Mouse (Mus musculus): ENCODE measurements at regions not wholly inside any gene's neighbourhood (a gene's known extent, or its start where the extent isn't known, plus 50 kb on each side); places are given as distances from the start of the nearest gene placed in this dataset.

- no peaks in the 10 kb centered on the region for H3K9me3 ChIP-seq (ENCODE audit: low read length)
- H3K4me3 ChIP-seq (ENCODE audit: low read length) = no peak overlapping the region
- H3K4me2 ChIP-seq (replicated peaks; ENCODE audit: low read depth, low read length) = no peak overlapping the region; the same call in 1 of the 2 replicates
- no peaks in the 10 kb centered on the region for H3K27me3 ChIP-seq (ENCODE audit: insufficient read depth, low read length)
- peaks cover 11% of the 10 kb centered on the region for H3K4me1 ChIP-seq (ENCODE audit: insufficient read depth, low read length)
- H3K36me3 ChIP-seq (ENCODE audit: insufficient read depth, low read length) = no peaks in the 10 kb centered on the region
- 22% methylated on average over 8 of the region's 8 CpGs for WGBS
- H3K27ac ChIP-seq (ENCODE audit: low read length) = peak overlapping the region; percentile 14
- ATAC-seq (ENCODE audit: low FRiP score, low TSS enrichment) = peak; percentile 83
- peak overlapping the region; percentile 32; the same call in 1 of the 2 replicates for H3K9ac ChIP-seq (replicated peaks; ENCODE audit: low read length)
Observed at GRCm38 (mm10) chr13:110967109-110967508, 287.7 kb upstream of the Actbl2 start.

GRCm38 (mm10) chr13:110967626-110968506, 286.9 kb upstream of the Actbl2 start:
- ATAC-seq (ENCODE audit: low FRiP score, low TSS enrichment) = peak; percentile 96
- no peaks in the 10 kb centered on the region for H3K36me3 ChIP-seq (ENCODE audit: insufficient read depth, low read length)
- no peaks in the 10 kb centered on the region for H3K9me3 ChIP-seq (ENCODE audit: low read length)
- peak overlapping the region; percentile 14 for H3K27ac ChIP-seq (ENCODE audit: low read length)
- H3K4me3 ChIP-seq (ENCODE audit: low read length) = no peak overlapping the region
- WGBS = 38% methylated on average over 5 of the region's 5 CpGs
- peak overlapping the region; percentile 32; the same call in 1 of the 2 replicates for H3K9ac ChIP-seq (replicated peaks; ENCODE audit: low read length)
- no peaks in the 10 kb centered on the region for H3K27me3 ChIP-seq (ENCODE audit: insufficient read depth, low read length)
- H3K4me2 ChIP-seq (replicated peaks; ENCODE audit: low read depth, low read length) = no peak overlapping the region; the same call in 1 of the 2 replicates
- peaks cover 11% of the 10 kb centered on the region for H3K4me1 ChIP-seq (ENCODE audit: insufficient read depth, low read length)

DNA sequence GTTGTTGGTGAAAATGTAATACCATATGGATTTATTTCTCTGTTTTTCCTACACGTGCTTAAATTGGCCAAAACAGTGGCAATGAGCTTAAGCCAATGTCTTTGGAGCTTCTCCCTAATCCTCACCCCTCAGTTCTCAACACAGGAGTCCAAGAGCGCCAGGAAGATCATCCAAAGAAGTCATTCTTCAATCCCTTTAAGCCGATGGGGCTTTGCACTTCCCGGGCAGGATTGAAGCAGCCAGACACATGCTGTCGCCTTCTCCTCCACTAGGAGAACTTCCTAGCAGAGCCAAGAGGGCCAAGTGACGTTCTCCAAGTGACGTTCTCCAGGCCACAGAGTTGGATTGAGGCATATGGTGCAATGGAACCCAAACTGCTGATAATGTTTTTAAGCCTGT, 286.3 kb upstream of the Actbl2 start:
- peak; percentile 33; the same call in 1 of the 2 replicates for ATAC-seq (ENCODE audit: low FRiP score, low TSS enrichment)
- WGBS = 52% methylated on average over 7 of the region's 7 CpGs
- H3K9me3 ChIP-seq (ENCODE audit: low read length) = no peaks in the 10 kb centered on the region

GRCm38 (mm10) chr13:110977379-110977778, 277.4 kb upstream of the Actbl2 start:
- Histone ChIP-seq H3K4me1 (ENCODE audit: insufficient read depth, low read length) (no peaks in the 10 kb centered on the region), H3K4me2 (replicated peaks; ENCODE audit: low read depth, low read length) (no peak overlapping the region), H3K27me3 (ENCODE audit: insufficient read depth, low read length) (no peaks in the 10 kb centered on the region), H3K4me3 (ENCODE audit: low read length) (no peak overlapping the region), H3K9ac (replicated peaks; ENCODE audit: low read length) (no peak overlapping the region), H3K9me3 (ENCODE audit: low read length) (no peaks in the 10 kb centered on the region), H3K36me3 (ENCODE audit: insufficient read depth, low read length) (no peaks in the 10 kb centered on the region), H3K27ac (ENCODE audit: low read length) (no peak overlapping the region)
- ATAC-seq (ENCODE audit: low FRiP score, low TSS enrichment) = no peak
- 74% methylated on average over 5 of the region's 5 CpGs for WGBS

More for the DNA sequence above, 286.3 kb upstream of the Actbl2 start:
- Histone ChIP-seq H3K9ac (replicated peaks; ENCODE audit: low read length) (no peak overlapping the region), H3K4me1 (ENCODE audit: insufficient read depth, low read length) (peaks cover 11% of the 10 kb centered on the region), H3K4me3 (ENCODE audit: low read length) (no peak overlapping the region), H3K27me3 (ENCODE audit: insufficient read depth, low read length) (no peaks in the 10 kb centered on the region), H3K4me2 (replicated peaks; ENCODE audit: low read depth, low read length) (no peak overlapping the region), H3K36me3 (ENCODE audit: insufficient read depth, low read length) (no peaks in the 10 kb centered on the region), H3K27ac (ENCODE audit: low read length) (no peak overlapping the region)

DNA sequence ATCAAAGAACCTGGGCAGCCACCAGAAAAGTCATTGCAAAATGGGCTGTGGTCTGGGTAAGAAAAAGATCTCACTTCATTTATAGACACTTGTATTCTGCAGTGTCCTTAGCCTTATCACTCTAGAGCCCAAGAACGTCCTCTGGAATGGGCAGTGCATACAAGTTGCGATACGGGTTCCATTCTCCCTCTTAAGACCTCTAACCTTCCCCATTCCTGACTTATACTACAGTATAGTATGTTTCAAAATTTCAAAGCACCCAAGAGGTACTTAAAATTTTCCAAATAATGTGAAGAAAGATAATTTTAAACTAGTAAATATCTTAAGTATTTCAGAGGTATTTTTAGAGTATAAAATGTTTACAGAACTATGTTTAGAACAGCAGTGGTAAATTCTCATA, 276.8 kb upstream of the Actbl2 start:
- Histone ChIP-seq H3K4me2 (replicated peaks; ENCODE audit: low read depth, low read length) (no peak overlapping the region), H3K9ac (replicated peaks; ENCODE audit: low read length) (no peak overlapping the region), H3K27me3 (ENCODE audit: insufficient read depth, low read length) (no peaks in the 10 kb centered on the region), H3K4me3 (ENCODE audit: low read length) (no peak overlapping the region), H3K36me3 (ENCODE audit: insufficient read depth, low read length) (no peaks in the 10 kb centered on the region), H3K27ac (ENCODE audit: low read length) (no peak overlapping the region), H3K9me3 (ENCODE audit: low read length) (no peaks in the 10 kb centered on the region), H3K4me1 (ENCODE audit: insufficient read depth, low read length) (no peaks in the 10 kb centered on the region)
- 83% methylated on average over 3 of the region's 3 CpGs for WGBS
- ATAC-seq (ENCODE audit: low FRiP score, low TSS enrichment) = no peak

DNA sequence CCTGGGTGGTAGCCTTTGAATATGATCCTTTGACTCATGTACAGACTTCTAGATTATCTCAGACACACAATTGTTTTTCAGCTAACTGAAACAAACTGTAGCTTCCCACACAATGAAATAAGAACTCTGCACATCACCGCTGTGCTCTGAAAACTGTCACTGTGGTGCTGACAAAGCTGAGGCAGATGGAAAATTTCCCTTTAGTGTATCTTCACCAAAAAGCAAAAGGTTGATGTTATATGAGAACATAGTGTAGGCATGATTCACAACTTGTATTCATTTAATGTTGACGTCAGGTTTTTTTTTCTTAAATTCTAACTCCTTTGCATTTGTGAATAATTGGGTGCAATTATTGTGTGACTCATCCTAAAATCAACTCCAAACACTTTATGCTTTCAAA, 264.1 kb upstream of the Actbl2 start:
- ATAC-seq (ENCODE audit: low FRiP score, low TSS enrichment) = no peak
- 92% methylated on average over 2 of the region's 2 CpGs for WGBS
- no peaks in the 10 kb centered on the region for H3K4me1 ChIP-seq (ENCODE audit: insufficient read depth, low read length)
- H3K4me2 ChIP-seq (replicated peaks; ENCODE audit: low read depth, low read length) = no peak overlapping the region
- H3K9ac ChIP-seq (replicated peaks; ENCODE audit: low read length) = no peak overlapping the region
- no peak overlapping the region for H3K4me3 ChIP-seq (ENCODE audit: low read length)
- H3K9me3 ChIP-seq (ENCODE audit: low read length) = no peaks in the 10 kb centered on the region
- H3K27ac ChIP-seq (ENCODE audit: low read length) = no peak overlapping the region
- H3K36me3 ChIP-seq (ENCODE audit: insufficient read depth, low read length) = no peaks in the 10 kb centered on the region
- H3K27me3 ChIP-seq (ENCODE audit: insufficient read depth, low read length) = no peaks in the 10 kb centered on the region

- no peaks in the 10 kb centered on the region for H3K36me3 ChIP-seq (ENCODE audit: insufficient read depth, low read length)
- H3K27ac ChIP-seq (ENCODE audit: low read length) = no peak overlapping the region
- ATAC-seq (ENCODE audit: low FRiP score, low TSS enrichment) = no peak
- no peaks in the 10 kb centered on the region for H3K9me3 ChIP-seq (ENCODE audit: low read length)
- H3K27me3 ChIP-seq (ENCODE audit: insufficient read depth, low read length) = no peaks in the 10 kb centered on the region
- no peak overlapping the region for H3K4me3 ChIP-seq (ENCODE audit: low read length)
- 94% methylated on average over 2 of the region's 2 CpGs for WGBS
- H3K4me2 ChIP-seq (replicated peaks; ENCODE audit: low read depth, low read length) = no peak overlapping the region
- no peaks in the 10 kb centered on the region for H3K4me1 ChIP-seq (ENCODE audit: insufficient read depth, low read length)
- H3K9ac ChIP-seq (replicated peaks; ENCODE audit: low read length) = no peak overlapping the region
Observed at GRCm38 (mm10) chr13:110991121-110991520, 263.7 kb upstream of the Actbl2 start.

- no peak overlapping the region for H3K27ac ChIP-seq (ENCODE audit: low read length)
Observed at GRCm38 (mm10) chr13:110994596-110994995, 260.2 kb upstream of the Actbl2 start.

GRCm38 (mm10) chr13:111002670-111003069, 252.1 kb upstream of the Actbl2 start:
- H3K9ac ChIP-seq (replicated peaks; ENCODE audit: low read length) = no peak overlapping the region
- H3K4me1 ChIP-seq (ENCODE audit: insufficient read depth, low read length) = no peaks in the 10 kb centered on the region
- no peak for ATAC-seq (ENCODE audit: low FRiP score, low TSS enrichment)
- H3K4me3 ChIP-seq (ENCODE audit: low read length) = no peak overlapping the region
- H3K27ac ChIP-seq (ENCODE audit: low read length) = no peak overlapping the region
- no peaks in the 10 kb centered on the region for H3K9me3 ChIP-seq (ENCODE audit: low read length)
- no peaks in the 10 kb centered on the region for H3K36me3 ChIP-seq (ENCODE audit: insufficient read depth, low read length)
- H3K27me3 ChIP-seq (ENCODE audit: insufficient read depth, low read length) = no peaks in the 10 kb centered on the region
- 62% methylated on average over 4 of the region's 4 CpGs for WGBS
- H3K4me2 ChIP-seq (replicated peaks; ENCODE audit: low read depth, low read length) = no peak overlapping the region

More at GRCm38 (mm10) chr13:110994596-110994995, 260.2 kb upstream of the Actbl2 start:
- no peak overlapping the region for H3K9ac ChIP-seq (replicated peaks; ENCODE audit: low read length)
- ATAC-seq (ENCODE audit: low FRiP score, low TSS enrichment) = no peak
- H3K4me3 ChIP-seq (ENCODE audit: low read length) = no peak overlapping the region
- H3K4me2 ChIP-seq (replicated peaks; ENCODE audit: low read depth, low read length) = no peak overlapping the region
- no peaks in the 10 kb centered on the region for H3K4me1 ChIP-seq (ENCODE audit: insufficient read depth, low read length)
- H3K9me3 ChIP-seq (ENCODE audit: low read length) = no peaks in the 10 kb centered on the region
- H3K36me3 ChIP-seq (ENCODE audit: insufficient read depth, low read length) = no peaks in the 10 kb centered on the region
- no peaks in the 10 kb centered on the region for H3K27me3 ChIP-seq (ENCODE audit: insufficient read depth, low read length)
- 74% methylated on average over 3 of the region's 3 CpGs for WGBS

DNA sequence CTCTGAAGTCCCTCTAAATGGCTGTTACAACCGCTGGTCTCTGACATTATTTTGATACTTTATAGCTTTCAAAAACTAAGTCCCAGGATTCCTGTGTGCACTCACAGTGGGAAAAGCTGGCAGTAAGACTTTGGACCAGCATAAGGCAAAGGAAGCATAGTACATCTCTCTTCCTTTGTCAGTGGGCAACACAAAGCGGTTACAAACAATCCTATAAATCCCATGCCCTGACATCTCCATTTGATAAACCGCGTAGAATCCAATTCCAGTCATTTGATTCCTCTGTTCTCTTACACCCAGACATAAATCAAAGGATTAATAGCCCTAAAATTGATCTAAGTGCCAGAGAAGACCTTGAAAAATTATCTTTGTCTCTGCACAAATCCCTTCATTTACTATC, 240.7 kb upstream of the Actbl2 start:
- Histone ChIP-seq H3K27me3 (ENCODE audit: insufficient read depth, low read length) (no peaks in the 10 kb centered on the region), H3K4me1 (ENCODE audit: insufficient read depth, low read length) (no peaks in the 10 kb centered on the region), H3K27ac (ENCODE audit: low read length) (no peak overlapping the region), H3K36me3 (ENCODE audit: insufficient read depth, low read length) (no peaks in the 10 kb centered on the region), H3K4me3 (ENCODE audit: low read length) (no peak overlapping the region), H3K9me3 (ENCODE audit: low read length) (no peaks in the 10 kb centered on the region), H3K4me2 (replicated peaks; ENCODE audit: low read depth, low read length) (no peak overlapping the region), H3K9ac (replicated peaks; ENCODE audit: low read length) (no peak overlapping the region)
- WGBS = 41% methylated on average over 4 of the region's 4 CpGs
- peak; percentile 57; the same call in 1 of the 2 replicates for ATAC-seq (ENCODE audit: low FRiP score, low TSS enrichment)
